Mouse (Mus musculus) lung, adult 2 months (tissue): ENCODE results near the gene Pmp22.

Experiments
- CTCF ChIP-seq: fragments of 200-500 bp; IDR thresholded peaks from 2 replicates; pipeline ENCODE4 v1.5.1; 2011; ENCODE audit warnings: mild to moderate bottlenecking, low read length, control low read depth; ENCODE audit not compliant: insufficient read depth
- POLR2A ChIP-seq: fragments of 200-500 bp; IDR thresholded peaks from 2 replicates; pipeline ENCODE4 v1.6.1; 2011; ENCODE audit warnings: low read depth, mild to moderate bottlenecking, control low read depth, low read length, borderline replicate concordance; ENCODE audit errors: extremely low read depth

DNA sequence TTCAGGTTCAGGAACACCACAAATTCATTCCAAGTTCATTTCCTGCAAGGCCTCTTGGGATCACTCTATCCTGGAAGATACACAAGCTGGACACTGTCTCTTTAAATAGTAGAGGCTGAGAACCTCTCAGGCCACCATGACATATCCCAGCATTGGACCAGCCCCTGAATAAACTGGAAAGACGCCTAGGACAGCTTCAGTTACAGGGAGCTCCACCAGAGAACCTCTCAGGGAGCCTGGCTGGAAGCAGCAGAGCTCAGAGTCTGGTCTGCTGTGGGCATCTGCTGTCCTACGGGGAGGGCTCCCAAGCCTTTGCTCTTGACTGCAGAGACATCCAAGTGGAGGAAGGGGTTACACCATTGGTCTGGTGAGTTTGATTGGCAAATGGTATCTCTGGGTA lies at the start of gene Pmp22:
- TF ChIP-seq CTCF, result no peak
- TF ChIP-seq POLR2A, result peak; percentile 28; the same call in 1 of the 2 replicates
